Mouse (Mus musculus): ENCODE data around the gene Des. TPM values are rescaled to one million over a fixed set of nuclear protein-coding genes. Genes with fewer than 3 reads are reported as not detected.
A peak's percentile ranks its signal among the peaks of the same experiment; 100 is the strongest.

Gene Des
- total and polyA plus RNA-seq, 2 experiments = 2.4 to 4.0 TPM

DNA sequence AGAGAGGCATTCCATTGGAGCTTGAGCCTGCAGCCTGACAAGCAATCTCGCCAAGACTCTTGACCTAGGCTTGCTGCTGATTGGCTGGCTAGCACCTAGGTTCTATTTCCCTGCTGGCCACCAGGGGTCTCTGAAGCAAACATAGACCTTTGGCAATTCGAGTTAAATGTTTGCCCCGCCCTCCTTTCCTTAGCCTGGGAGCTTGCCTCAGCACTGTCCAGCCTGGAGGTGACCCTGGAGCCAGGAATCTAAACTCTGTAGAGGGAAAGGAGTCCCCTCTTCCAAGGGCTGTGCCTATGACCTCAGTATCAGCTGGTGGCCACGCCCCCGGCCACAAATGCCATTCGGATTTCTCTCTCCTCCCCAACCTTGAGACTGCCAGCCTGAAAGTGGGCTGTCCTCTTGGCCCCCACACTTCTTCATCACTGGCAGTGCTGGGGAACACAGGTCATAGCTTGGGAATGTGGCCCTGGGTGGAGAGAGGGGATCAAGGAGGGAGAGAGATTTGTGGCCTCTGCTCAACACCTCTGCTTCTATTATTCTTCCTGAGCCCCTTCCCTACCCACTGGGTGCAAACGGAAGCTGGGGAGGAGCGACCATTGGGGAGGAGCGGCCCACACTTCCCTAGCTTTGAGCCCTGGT lies 38.8 kb downstream of the Des start:
- 29% methylated on average over 9 of the region's 9 CpGs for WGBS
- Histone ChIP-seq H3K9ac (ENCODE audit: low read depth, low read length) (no peak overlapping the region), H3K27ac (replicated peaks; ENCODE audit: insufficient read depth, low read depth, low read length) (no peak overlapping the region), H3K27me3 (ENCODE audit: control insufficient read depth, insufficient read depth, low read length) (no peaks in the 10 kb centered on the region), H3K79me2 (ENCODE audit: control insufficient read depth, insufficient read depth, low read length) (no peaks in the 10 kb centered on the region), H3K4me3 (ENCODE audit: insufficient read depth, low read depth, low read length) (no peak overlapping the region), H3K4me1 (ENCODE audit: control insufficient read depth, insufficient read depth, low read length) (no peaks in the 10 kb centered on the region), H3K36me3 (ENCODE audit: control insufficient read depth, insufficient read depth, low read length) (no peaks in the 10 kb centered on the region)
- DNase-seq (ENCODE audit: extremely low read depth, low read depth, low spot score) = peak; percentile 60
- TF ChIP-seq CTCF (IDR thresholded peaks at IDR 0.05; ENCODE audit: low read depth, low read length) (peak; percentile 53), POLR2A (IDR thresholded peaks at IDR 0.05; ENCODE audit: extremely low read depth, insufficient read depth, low read length) (no peak)

DNA sequence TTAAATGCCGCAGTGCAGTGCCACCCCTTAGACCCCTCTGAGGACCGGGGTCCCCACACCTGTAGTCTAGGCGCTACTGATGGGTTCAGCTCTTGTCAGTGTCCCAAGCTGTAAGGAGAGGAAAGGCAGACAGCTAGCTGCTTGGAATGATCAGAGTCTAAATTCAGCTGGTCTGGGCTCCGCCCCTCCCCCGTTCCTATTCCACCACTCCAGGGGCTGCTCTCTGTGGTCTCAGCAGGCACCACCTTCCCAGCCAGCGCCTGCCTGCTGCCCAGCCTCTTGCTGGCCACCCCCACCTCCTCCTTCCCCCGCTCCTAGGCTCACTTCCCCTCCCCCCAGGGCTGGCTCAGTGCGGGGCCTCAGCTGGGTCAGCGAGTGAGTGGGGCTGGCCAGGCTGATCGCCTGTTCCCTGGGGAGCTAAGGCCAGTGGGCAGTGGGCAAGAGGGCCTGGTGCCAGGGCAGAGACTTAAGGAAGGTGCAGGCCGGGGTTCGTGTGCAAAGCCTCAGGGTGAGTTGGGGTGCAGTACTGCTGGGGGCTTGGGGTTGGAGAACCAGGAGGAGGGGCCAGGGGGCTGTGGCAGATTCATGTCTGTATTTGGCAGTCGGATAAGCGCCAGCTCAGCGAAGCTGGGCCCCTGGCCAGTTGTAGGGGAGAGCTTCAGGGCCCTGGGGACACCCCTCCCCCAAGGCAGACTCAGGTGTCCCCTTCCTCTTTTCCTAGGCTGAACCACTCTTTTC lies 39.8 kb downstream of the Des start:
- no peaks in the 10 kb centered on the region for H3K27me3 ChIP-seq (ENCODE audit: control insufficient read depth, insufficient read depth, low read length)
- TF ChIP-seq POLR2A (IDR thresholded peaks at IDR 0.05; ENCODE audit: extremely low read depth, insufficient read depth, low read length) (no peak), CTCF (IDR thresholded peaks at IDR 0.05; ENCODE audit: low read depth, low read length) (no peak)
- H3K36me3 ChIP-seq (ENCODE audit: control insufficient read depth, insufficient read depth, low read length) = no peaks in the 10 kb centered on the region
- H3K4me1 ChIP-seq (ENCODE audit: control insufficient read depth, insufficient read depth, low read length) = no peaks in the 10 kb centered on the region
- WGBS = 33% methylated on average over 15 of the region's 15 CpGs
- no peak for DNase-seq (ENCODE audit: extremely low read depth, low read depth, low spot score)
- no peak overlapping the region for H3K4me3 ChIP-seq (ENCODE audit: insufficient read depth, low read depth, low read length)
- no peak overlapping the region for H3K9ac ChIP-seq (ENCODE audit: low read depth, low read length)
- no peaks in the 10 kb centered on the region for H3K79me2 ChIP-seq (ENCODE audit: control insufficient read depth, insufficient read depth, low read length)
- H3K27ac ChIP-seq (replicated peaks; ENCODE audit: insufficient read depth, low read depth, low read length) = no peak overlapping the region

DNA sequence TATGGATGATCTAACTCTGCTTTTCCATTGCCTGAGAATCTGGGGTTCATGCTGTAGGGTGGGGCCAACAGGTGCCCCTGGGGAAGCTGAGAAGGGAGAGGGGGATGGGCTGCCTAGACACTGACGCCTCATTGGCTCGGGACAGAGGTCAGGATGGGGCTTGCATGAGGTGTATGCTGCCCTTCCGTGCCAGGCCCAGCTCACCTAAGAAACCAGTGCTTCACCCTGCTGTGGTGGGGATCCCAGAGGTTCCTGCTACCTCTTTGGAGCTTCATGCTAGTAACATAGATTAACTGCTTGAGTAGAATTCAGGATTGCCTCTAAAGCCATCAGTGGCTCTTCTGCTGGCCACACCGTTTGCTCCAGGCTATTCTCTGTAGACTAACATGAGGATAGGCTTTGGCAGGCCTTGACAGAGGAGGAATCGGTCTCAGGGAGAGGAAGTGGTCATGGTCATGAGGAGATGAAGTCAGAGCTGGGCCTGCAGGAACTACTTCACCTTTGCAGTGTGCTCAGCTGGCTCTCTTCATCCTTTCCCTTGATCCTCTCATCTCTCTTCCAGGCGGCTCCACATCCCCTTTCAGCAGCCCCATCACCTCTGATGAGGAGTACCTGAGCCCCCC lies 40.5 kb downstream of the Des start:
- Histone ChIP-seq H3K79me2 (ENCODE audit: control insufficient read depth, insufficient read depth, low read length) (no peaks in the 10 kb centered on the region), H3K27ac (replicated peaks; ENCODE audit: insufficient read depth, low read depth, low read length) (no peak overlapping the region), H3K4me3 (ENCODE audit: insufficient read depth, low read depth, low read length) (no peak overlapping the region), H3K36me3 (ENCODE audit: control insufficient read depth, insufficient read depth, low read length) (no peaks in the 10 kb centered on the region), H3K9ac (ENCODE audit: low read depth, low read length) (no peak overlapping the region), H3K27me3 (ENCODE audit: control insufficient read depth, insufficient read depth, low read length) (no peaks in the 10 kb centered on the region), H3K4me1 (ENCODE audit: control insufficient read depth, insufficient read depth, low read length) (no peaks in the 10 kb centered on the region)
- 60% methylated on average over 6 of the region's 6 CpGs for whole genome bisulfite sequencing
- TF ChIP-seq POLR2A (IDR thresholded peaks at IDR 0.05; ENCODE audit: extremely low read depth, insufficient read depth, low read length) = no peak
- TF ChIP-seq CTCF (IDR thresholded peaks at IDR 0.05; ENCODE audit: low read depth, low read length) = no peak
- DNase-seq (ENCODE audit: extremely low read depth, low read depth, low spot score) = no peak

DNA sequence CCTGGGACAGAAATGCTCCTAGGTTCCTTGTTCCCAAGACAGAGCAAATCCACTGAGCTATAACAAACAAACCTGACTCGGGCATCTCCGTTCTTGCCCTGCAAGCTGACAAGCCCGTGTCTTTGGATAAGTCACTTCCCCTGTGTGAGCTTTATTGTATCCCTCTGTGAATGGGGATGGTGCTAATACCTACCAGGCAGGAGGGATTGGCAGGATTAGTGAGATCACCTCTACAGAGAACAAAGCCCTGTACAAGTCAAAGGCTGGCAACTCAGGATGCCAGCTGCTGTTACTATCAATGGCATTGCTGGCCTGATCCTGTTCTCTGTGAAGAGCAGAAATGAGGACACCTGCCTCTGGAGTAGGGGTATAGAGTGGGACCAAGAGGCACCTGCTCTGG lies 45.4 kb downstream of the Des start:
- no peak for DNase-seq (ENCODE audit: extremely low read depth, low read depth, low spot score)
- WGBS = 92% methylated on average over 3 of the region's 3 CpGs
- H3K9ac ChIP-seq (ENCODE audit: low read depth, low read length) = no peak overlapping the region
- H3K27me3 ChIP-seq (ENCODE audit: control insufficient read depth, insufficient read depth, low read length) = no peaks in the 10 kb centered on the region
- H3K27ac ChIP-seq (replicated peaks; ENCODE audit: insufficient read depth, low read depth, low read length) = no peak overlapping the region
- no peaks in the 10 kb centered on the region for H3K4me1 ChIP-seq (ENCODE audit: control insufficient read depth, insufficient read depth, low read length)
- TF ChIP-seq POLR2A (IDR thresholded peaks at IDR 0.05; ENCODE audit: extremely low read depth, insufficient read depth, low read length) (no peak), CTCF (IDR thresholded peaks at IDR 0.05; ENCODE audit: low read depth, low read length) (no peak)
- H3K36me3 ChIP-seq (ENCODE audit: control insufficient read depth, insufficient read depth, low read length) = no peaks in the 10 kb centered on the region
- no peak overlapping the region for H3K4me3 ChIP-seq (ENCODE audit: insufficient read depth, low read depth, low read length)
- H3K79me2 ChIP-seq (ENCODE audit: control insufficient read depth, insufficient read depth, low read length) = no peaks in the 10 kb centered on the region

DNA sequence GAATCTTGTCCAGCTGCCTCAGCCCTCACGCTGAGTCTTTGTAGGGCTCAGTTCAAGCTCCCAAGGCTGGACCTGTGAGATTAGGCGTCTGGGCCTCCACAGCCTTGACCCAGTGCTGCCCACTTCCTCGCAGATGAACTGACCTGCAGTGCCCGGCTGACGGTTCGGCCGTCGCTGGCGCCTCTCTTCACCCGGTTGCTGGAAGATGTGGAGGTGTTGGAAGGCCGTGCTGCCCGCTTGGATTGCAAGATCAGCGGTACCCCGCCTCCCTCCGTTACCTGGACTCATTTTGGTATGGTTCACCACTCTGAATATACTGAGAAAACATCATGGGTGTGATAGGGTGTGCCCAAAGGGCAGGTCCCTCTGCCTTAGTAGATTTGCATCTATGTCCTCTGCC lies 46.0 kb downstream of the Des start:
- no peak overlapping the region for H3K27ac ChIP-seq (replicated peaks; ENCODE audit: insufficient read depth, low read depth, low read length)
- H3K4me3 ChIP-seq (ENCODE audit: insufficient read depth, low read depth, low read length) = no peak overlapping the region
- no peak for TF ChIP-seq POLR2A (IDR thresholded peaks at IDR 0.05; ENCODE audit: extremely low read depth, insufficient read depth, low read length)
- H3K27me3 ChIP-seq (ENCODE audit: control insufficient read depth, insufficient read depth, low read length) = no peaks in the 10 kb centered on the region
- 93% methylated on average over 15 of the region's 15 CpGs for WGBS
- H3K36me3 ChIP-seq (ENCODE audit: control insufficient read depth, insufficient read depth, low read length) = no peaks in the 10 kb centered on the region
- no peaks in the 10 kb centered on the region for H3K79me2 ChIP-seq (ENCODE audit: control insufficient read depth, insufficient read depth, low read length)
- DNase-seq (ENCODE audit: extremely low read depth, low read depth, low spot score) = no peak
- no peaks in the 10 kb centered on the region for H3K4me1 ChIP-seq (ENCODE audit: control insufficient read depth, insufficient read depth, low read length)
- H3K9ac ChIP-seq (ENCODE audit: low read depth, low read length) = no peak overlapping the region

DNA sequence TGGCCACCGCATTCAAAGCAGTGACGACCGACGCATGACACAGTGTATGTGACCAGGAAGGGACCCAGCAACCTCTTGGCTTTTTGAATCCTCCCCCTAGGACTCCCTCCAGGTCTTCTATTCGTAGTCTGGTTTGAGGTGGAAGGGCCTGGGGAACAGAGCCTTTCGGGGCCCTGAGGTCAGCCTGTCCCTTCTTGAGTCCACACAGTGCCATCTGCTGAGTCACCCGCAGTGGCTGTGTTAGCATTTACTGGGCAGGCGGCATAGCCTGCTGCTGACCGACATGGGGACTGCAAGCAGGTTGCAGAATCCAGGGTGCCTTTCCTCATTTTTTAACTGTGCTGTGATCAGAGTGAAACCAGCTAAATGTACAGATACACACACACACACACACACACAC lies 46.9 kb downstream of the Des start:
- no peak for DNase-seq (ENCODE audit: extremely low read depth, low read depth, low spot score)
- WGBS = 94% methylated on average over 9 of the region's 9 CpGs
- Histone ChIP-seq H3K79me2 (ENCODE audit: control insufficient read depth, insufficient read depth, low read length) (no peaks in the 10 kb centered on the region), H3K27ac (replicated peaks; ENCODE audit: insufficient read depth, low read depth, low read length) (no peak overlapping the region), H3K9ac (ENCODE audit: low read depth, low read length) (no peak overlapping the region), H3K4me3 (ENCODE audit: insufficient read depth, low read depth, low read length) (no peak overlapping the region), H3K27me3 (ENCODE audit: control insufficient read depth, insufficient read depth, low read length) (no peaks in the 10 kb centered on the region), H3K36me3 (ENCODE audit: control insufficient read depth, insufficient read depth, low read length) (no peaks in the 10 kb centered on the region), H3K4me1 (ENCODE audit: control insufficient read depth, insufficient read depth, low read length) (no peaks in the 10 kb centered on the region)
- no peak for TF ChIP-seq POLR2A (IDR thresholded peaks at IDR 0.05; ENCODE audit: extremely low read depth, insufficient read depth, low read length)
- TF ChIP-seq CTCF (IDR thresholded peaks at IDR 0.05; ENCODE audit: low read depth, low read length) = no peak

Measured in liver, adult 2 months (tissue).